Mouse (Mus musculus) cortical plate, adult 2 months (tissue): ENCODE data around the gene Pxt1.

ENCODE experiments used
- CTCF ChIP-seq: fragments of 200-500 bp; IDR thresholded peaks from 2 replicates; pipeline ENCODE4 v1.5.1; 2011; ENCODE audit warnings: mild to moderate bottlenecking, control low read depth, low read length; ENCODE audit not compliant: insufficient read depth; ENCODE audit errors: extremely low read depth
- POLR2A ChIP-seq: fragments of 200-500 bp; IDR thresholded peaks from 2 replicates; pipeline ENCODE4 v1.6.1; 2011; ENCODE audit warnings: mild to moderate bottlenecking, low read length, control low read depth; ENCODE audit not compliant: insufficient read depth; ENCODE audit errors: extremely low read depth

DNA sequence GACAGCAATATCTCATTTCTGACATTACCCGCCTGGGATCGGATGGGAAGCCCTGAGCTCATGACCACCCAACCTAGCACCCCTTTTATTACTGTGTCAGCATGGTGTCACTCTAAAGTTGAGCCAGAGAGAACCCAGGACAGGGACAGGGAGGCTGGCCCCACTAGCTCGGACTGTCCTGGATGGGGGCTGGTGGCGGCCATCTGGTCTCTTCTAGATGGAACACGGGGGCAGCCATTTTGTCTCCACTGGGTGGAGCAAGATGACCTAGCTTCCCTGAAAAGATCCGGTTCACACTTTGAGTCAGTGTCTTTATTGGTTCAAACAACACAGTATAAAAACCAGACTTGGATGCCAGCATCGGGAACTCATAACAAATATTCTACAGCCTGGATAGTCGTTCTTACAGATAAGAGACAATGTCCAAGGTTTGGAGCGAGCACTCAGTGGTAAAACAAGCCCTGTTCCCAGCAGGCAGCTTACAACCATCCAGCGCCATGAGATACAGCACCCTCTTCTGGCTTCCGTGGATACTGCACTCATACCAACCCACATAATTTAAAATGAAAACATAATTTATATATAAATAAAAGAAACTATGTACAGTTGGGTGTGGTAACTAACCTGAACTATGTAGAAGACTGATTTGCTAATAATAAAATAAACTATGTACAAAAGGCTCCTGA is 47.4 kb downstream of the Pxt1 start:
- no peak for TF ChIP-seq POLR2A
- 0 out of 2 replicates have a peak, but pooled peaks have one; percentile 13 for TF ChIP-seq CTCF
